Mouse (Mus musculus): ENCODE measurements around the gene Spata25.
"Not testable (repeated sequence)": the region's sequence is repeated elsewhere in the genome, so short reads cannot be mapped to it uniquely, and the experiment has no call there.

Spata25 gene

DNA sequence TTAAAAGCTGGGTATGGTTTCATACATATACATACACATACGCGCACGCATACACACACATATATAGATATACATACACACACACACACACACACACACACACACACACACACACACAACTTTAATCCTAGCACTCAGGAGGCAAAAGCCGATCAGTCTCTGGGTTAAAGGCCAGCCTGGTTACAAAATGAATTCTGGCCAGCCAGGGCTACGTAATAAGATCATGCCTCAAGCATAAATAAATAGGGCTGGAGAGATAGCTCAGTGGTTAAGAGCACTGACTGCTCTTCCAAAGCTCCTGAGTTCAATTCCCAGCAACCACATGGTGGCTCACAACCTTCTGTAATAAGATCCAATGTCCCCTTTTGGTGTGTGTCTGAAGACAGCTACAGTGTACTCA lies 27.2 kb upstream of the Spata25 start:
- not testable (repeated sequence) for DNase-seq (ENCODE audit: low read depth, low spot score)

DNA sequence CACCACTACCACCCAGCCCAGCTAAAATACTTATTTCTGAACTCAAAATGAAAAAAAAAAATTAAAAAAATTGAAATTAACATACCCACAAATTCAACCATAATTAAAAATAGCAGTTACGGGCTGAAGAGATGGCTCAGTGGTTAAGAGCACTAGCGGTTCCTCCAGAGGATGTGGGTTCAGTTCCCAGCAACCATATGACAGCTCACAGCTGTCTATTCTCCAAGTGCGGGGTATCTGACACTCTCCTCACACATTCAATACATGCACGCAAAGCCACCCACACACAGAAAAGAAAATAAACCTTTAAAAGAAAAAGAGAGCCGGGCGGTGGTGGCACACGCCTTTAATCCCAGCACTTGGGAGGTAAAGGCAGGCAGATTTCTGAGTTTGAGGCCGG lies 21.7 kb upstream of the Spata25 start:
- DNase-seq (ENCODE audit: low read depth, low spot score), result no peak

- no peak for DNase-seq (ENCODE audit: low read depth, low spot score)
Measured at GRCm38 (mm10) chr2:164845782-164846181, 17.4 kb upstream of the Spata25 start.

- no peak for DNase-seq (ENCODE audit: low read depth, low spot score)
Measured at GRCm38 (mm10) chr2:164835164-164835563, 6.8 kb upstream of the Spata25 start.

GRCm38 (mm10) chr2:164834531-164834930 lies 6.2 kb upstream of the Spata25 start:
- no peak for DNase-seq (ENCODE audit: low read depth, low spot score)

- peak; percentile 97 for DNase-seq (ENCODE audit: low read depth, low spot score)
Measured at GRCm38 (mm10) chr2:164833314-164833959, 5.1 kb upstream of the Spata25 start, which contains the start of gene Neurl2. Gene Neurl2 (minus strand): TSS chr2:164833456.

GRCm38 (mm10) chr2:164832748-164833301 lies 4.5 kb upstream of the Spata25 start, which contains the start of gene Ctsa:
Gene Ctsa (plus strand): TSS chr2:164832873.
- DNase-seq (ENCODE audit: low read depth, low spot score), result peak; percentile 79

- DNase-seq (ENCODE audit: low read depth, low spot score), result no peak
Measured at GRCm38 (mm10) chr2:164832032-164832747, 3.9 kb upstream of the Spata25 start.

- no peak for DNase-seq (ENCODE audit: low read depth, low spot score)
Measured at GRCm38 (mm10) chr2:164831029-164831428, 2.7 kb upstream of the Spata25 start.

DNA sequence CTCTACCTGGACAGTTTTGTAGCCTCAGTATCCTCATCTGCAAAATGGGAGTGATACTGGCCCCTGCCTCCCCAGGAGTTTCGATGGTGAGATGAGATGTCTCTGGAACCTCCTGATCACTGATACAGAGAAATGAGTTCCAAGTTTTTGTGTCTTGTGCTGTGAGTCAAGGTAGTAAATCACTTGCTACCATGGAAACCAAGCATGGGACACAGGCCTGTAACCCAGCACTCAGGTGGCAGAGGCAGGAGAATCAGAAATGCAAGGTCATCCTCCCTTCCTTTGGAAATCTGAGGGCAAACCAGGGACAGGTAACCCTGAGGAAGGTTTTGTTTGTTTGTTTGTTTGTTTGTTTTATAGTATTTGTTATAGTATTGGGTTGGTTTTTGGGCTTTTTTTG lies 753 bp upstream of the Spata25 start:
- peak; percentile 67 for DNase-seq (ENCODE audit: low read depth, low spot score)

DNA sequence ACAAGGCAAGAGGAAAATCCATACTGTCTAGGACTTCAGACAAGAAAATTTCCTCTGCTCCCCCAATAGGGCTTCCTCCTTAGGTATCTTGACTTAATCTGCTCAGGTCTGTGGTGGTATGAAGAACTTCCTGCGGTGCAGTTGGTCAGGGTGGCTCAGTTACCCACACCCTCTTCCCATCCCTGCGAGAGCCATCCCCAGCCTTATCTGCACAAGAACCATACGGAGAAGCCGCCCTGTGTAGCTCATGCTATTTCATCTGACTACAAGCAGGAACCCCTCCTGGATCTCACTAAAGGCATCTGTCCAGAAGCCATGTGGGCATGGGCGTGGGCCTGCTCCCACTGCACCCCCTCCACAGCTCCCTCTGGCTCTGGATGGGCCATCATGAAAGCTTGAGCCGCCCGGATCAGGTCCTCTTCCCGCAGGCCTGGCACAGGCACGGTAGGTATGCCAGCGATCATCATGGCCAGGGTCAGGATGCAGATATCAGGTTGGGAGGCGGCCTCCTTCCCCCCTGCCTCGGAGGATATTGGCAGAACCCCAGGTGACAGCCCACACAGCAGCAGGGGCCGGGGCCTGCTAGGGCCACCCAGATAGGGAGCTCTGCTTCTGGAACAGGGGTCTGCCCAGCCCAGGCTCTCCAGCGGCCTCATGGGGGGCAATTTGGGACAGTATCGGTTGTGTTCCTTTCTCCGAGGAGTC lies 1.0 kb downstream of the Spata25 start:
- no peak for DNase-seq (ENCODE audit: low read depth, low spot score)

DNA sequence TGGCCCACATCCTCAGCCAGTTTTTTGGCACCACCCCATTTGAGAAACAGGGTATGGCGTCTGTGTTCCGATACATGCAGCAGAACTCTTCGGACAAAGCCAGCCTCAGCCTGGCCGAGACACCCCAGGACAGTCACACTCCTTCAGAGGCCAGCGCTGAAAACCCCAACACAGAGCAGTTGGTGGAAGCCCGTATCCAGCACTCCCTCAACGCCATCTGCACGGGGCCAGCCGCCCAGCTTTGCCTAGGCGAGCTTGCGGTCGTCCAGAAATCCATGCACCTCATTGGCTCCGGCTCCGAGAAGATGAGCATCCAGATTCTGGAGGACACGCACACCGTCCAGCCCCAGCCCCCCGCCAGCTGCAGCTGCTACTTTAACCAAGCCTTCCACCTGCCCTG lies 2.8 kb downstream of the Spata25 start:
- no peak for DNase-seq (ENCODE audit: low read depth, low spot score)

DNA sequence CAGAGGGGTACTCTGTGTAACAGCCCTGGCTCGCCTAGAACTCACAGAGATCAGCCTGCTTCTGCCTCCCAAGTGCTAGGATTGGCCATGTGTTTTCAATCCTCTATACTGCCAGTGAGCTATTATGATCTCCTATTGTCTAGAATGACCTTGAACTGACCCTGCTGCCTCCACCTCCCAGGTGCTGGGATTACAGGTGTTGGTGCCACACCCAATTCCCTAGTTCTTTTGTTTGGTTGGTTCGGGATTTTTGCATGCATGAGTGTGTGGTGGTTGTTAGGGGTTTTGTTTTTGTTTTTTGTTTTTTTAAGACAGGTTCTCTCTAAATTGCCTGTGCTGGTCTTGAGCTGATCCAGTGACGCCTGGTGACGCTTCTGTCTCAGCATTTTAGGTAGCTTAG lies 4.4 kb downstream of the Spata25 start:
- DNase-seq (ENCODE audit: low read depth, low spot score), result peak; percentile 97

DNA sequence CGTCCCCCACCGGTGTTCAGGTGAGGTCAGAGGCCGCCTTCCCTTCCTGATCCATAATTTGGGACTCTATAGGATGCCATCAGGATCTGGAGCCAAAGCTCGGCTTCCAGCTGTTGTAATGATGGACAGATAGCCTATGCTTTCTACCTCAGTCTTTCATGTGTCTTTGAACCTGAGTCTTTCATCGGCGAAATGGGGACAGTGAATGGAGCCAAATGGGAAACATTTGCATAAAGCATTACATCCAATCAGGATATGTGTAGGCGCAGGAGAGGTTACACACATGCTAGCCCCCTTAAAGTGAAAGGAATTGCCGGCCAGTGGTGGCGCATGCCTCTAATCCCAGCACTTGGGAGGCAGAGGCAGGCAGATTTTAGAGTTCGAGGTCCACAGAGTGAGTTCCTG lies 5.2 kb downstream of the Spata25 start:
- peak; percentile 75 for DNase-seq (ENCODE audit: low read depth, low spot score)

- DNase-seq (ENCODE audit: low read depth, low spot score), result peak; percentile 99
Measured at GRCm38 (mm10) chr2:164822636-164823165, 5.6 kb downstream of the Spata25 start, which contains the start of gene Zswim1. Gene Zswim1 (plus strand): TSS chr2:164822686.

GRCm38 (mm10) chr2:164821060-164821459 lies 7.3 kb downstream of the Spata25 start:
- DNase-seq (ENCODE audit: low read depth, low spot score), result no peak

- no peak for DNase-seq (ENCODE audit: low read depth, low spot score)
Measured at GRCm38 (mm10) chr2:164817703-164818102, 10.6 kb downstream of the Spata25 start.

GRCm38 (mm10) chr2:164817206-164817605 lies 11.1 kb downstream of the Spata25 start:
- no peak for DNase-seq (ENCODE audit: low read depth, low spot score)

DNA sequence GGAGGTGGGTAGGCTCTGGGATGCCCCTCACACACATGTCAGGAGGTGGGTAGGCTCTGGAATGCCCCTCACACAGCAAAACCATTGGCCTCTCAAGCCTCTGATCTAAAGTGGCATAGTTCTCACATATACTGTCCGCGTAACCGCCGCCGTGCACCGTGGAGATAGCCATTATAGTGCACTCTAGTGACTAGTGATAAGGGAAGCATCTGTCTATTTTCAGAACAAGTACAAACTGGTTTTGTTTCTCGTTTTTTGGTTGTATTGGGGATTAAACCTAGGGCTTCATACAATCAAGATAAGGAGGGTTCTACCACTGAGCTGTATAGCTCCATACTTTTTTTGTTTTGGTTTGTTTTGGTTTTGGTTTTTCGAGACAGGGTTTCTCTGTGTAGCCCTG lies 12.5 kb downstream of the Spata25 start:
- no peak for DNase-seq (ENCODE audit: low read depth, low spot score)

DNA sequence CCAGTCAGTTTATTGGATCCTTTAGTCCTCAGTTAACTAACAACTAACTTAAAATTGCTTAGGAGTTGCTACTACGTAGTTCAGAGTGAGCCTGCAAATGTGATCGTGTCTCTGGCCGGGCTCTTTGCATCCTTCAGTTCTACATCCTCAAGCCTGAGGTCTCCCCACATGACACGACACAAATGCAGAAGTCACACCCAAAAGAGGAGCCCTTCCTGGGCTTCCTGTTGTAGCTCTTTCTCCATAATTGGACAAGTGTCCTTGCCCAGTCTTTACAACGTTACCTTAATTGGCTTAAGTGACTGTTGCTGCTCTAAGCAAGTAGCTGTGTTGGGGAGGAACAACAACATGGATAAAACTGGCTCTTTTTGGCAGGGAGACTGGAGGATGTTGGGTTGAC lies 13.0 kb downstream of the Spata25 start:
- DNase-seq (ENCODE audit: low read depth, low spot score), result no peak

DNA sequence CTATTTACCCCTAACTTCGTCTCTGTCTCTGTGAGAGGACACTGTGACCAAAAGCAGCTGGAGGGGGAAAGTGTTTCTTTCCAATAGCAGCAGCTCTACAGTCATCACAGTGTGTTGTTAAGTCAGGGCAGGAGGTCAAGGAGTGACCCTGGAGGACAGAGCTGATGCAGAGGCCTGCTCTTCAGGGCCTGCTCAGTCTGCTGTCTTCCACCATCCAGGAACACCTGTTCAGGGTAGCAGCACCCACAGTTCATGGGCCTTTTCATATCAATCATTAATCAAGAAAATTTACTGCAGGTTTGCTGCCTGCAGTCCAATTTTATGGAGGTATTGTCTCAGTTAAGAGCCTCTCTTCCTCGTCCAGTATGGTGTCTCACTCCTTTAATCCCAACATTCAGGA lies 14.8 kb downstream of the Spata25 start:
- no peak for DNase-seq (ENCODE audit: low read depth, low spot score)

DNA sequence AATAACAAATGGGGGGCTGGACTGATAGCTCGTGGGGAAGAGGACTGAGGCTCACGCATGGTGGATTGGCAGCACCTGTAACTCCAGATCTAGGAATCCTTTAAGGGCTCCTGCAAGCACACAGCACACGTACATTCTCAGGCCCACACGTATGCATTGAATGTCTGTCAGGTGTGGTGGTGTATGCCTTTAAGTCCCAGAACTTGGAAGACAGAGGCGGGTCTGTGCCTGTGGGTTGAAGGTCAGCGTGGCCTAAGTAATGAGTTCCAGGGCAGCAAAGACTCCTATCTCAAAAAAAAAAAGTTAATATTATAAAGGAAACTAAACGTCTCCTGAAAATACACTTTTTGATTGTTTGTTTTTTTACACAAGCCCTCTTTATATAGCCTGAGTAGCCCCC lies 21.7 kb downstream of the Spata25 start:
- DNase-seq (ENCODE audit: low read depth, low spot score), result no peak

Measured in ES-CJ7 (cell line).